Mouse (Mus musculus): ENCODE data around the gene Dgke.
"Not testable (repeated sequence)": the region's sequence is repeated elsewhere in the genome, so short reads cannot be mapped to it uniquely, and the experiment has no call there.

DNA sequence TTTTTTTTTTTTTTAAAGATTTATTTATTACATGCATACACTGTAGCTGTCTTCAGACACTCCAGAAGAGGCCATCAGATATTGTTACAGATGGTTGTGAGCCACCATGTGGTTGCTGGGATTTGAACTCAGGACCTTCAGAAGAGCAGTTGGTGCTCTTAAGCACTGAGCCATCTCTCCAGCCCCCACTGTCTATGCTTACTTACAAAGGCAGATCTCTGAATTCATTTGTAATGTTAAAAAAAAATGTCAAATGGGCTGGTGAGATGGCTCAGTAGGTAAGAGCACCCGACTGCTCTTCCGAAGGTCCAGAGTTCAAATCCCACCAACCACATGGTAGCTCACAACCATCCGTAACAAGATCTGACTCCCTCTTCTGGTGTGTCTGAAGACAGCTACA lies 21.1 kb downstream of the Dgke start:
- not testable (repeated sequence) for TF ChIP-seq POLR2A (IDR thresholded peaks at IDR 0.05; ENCODE audit: borderline replicate concordance, low read depth, low read length); CTCF (IDR thresholded peaks at IDR 0.05; ENCODE audit: low read depth, low read length)

Data from bone marrow macrophage, adult 2 months (primary cell).